Mouse (Mus musculus) brain, embryonic 14.5 days (tissue): Measurements from ENCODE around the gene Tmem200b.

Source experiments
- CTCF ChIP-seq: fragments of 200-500 bp; IDR thresholded peaks from 2 replicates; pipeline ENCODE4 v1.5.1; 2012; ENCODE audit warnings: inconsistent platforms, mild to moderate bottlenecking, moderate library complexity, borderline replicate concordance; ENCODE audit not compliant: insufficient read depth, insufficient read length; ENCODE audit errors: extremely low read depth
- POLR2A ChIP-seq: fragments of 200-500 bp; IDR thresholded peaks from 2 replicates; pipeline ENCODE4 v1.6.1; 2012; ENCODE audit warnings: mild to moderate bottlenecking, inconsistent platforms, borderline replicate concordance; ENCODE audit not compliant: poor library complexity, insufficient read depth, insufficient read length, severe bottlenecking; ENCODE audit errors: extremely low read depth

GRCm38 (mm10) chr4:131911521-131911920 is 10.1 kb upstream of the Tmem200b start:
- TF ChIP-seq POLR2A (no peak), CTCF (no peak)
